Mouse (Mus musculus) kidney, postnatal 0 days (tissue): ENCODE data around the gene Cfap61. TPM values are rescaled to one million over a fixed set of nuclear protein-coding genes. Genes with fewer than 3 reads are reported as not detected.

Experiments
- ATAC-seq: fragments of 200-750 bp; cut with Nextera tagmentation; replicated peaks from 2 replicates; pipeline ENCODE4 v1.8.0; 2017; ENCODE audit warnings: low read depth, moderate number of reproducible peaks, moderate TSS enrichment, moderate library complexity; ENCODE audit not compliant: low FRiP score
- DNase-seq: peaks from one replicate; pipeline ENCODE4 v3.0.0-alpha.2; 2016; ENCODE audit warnings: low spot score
- H3K27ac ChIP-seq: fragments of 300-500 bp; sonication (generic); 2 replicates; pipeline ENCODE4 v1.5.1; 2014; ENCODE audit warnings: mild to moderate bottlenecking
- H3K27me3 ChIP-seq: fragments of 300-500 bp; sonication (generic); 2 replicates; pipeline ENCODE4 v1.6.1; 2014; ENCODE audit warnings: low read length, mixed read lengths; ENCODE audit not compliant: insufficient read depth
- H3K36me3 ChIP-seq: fragments of 300-500 bp; sonication (generic); 2 replicates; pipeline ENCODE4 v1.6.1; 2014; ENCODE audit warnings: low read length, mixed read lengths; ENCODE audit not compliant: insufficient read depth
- H3K4me1 ChIP-seq: fragments of 300-500 bp; sonication (generic); replicated peaks from 2 replicates; pipeline ENCODE4 v1.6.1; 2014; ENCODE audit warnings: antibody characterized with exemption, low read length, mixed read lengths; ENCODE audit not compliant: insufficient read depth
- H3K4me2 ChIP-seq: fragments of 300-500 bp; sonication (generic); 2 replicates; pipeline ENCODE4 v1.6.1; 2014; ENCODE audit warnings: mild to moderate bottlenecking, low read length, moderate library complexity, mixed read lengths
- H3K4me3 ChIP-seq: fragments of 300-500 bp; sonication (generic); replicated peaks from 2 replicates; pipeline ENCODE4 v1.5.1; 2014; ENCODE audit warnings: low read depth, low read length
- H3K9ac ChIP-seq: fragments of 300-500 bp; sonication (generic); 2 replicates; pipeline ENCODE4 v1.6.1; 2014; ENCODE audit warnings: low read depth, low read length
- H3K9me3 ChIP-seq: fragments of 300-500 bp; sonication (generic); replicated peaks from 2 replicates; pipeline ENCODE4 v1.6.1; 2016; ENCODE audit warnings: low read length, inconsistent platforms, mixed read lengths
- CTCF ChIP-seq: IDR thresholded peaks from 2 replicates; pipeline ENCODE4 v1.5.1; 2016; ENCODE audit warnings: antibody characterized with exemption, low read depth, mild to moderate bottlenecking, moderate library complexity
- WGBS: fragments of 180-500 bp; shearing (Covaris S2); extraction: QIAGEN DNeasy Blood & Tissue Kit; methylation state at CpG from one replicate; pipeline ENCODE4 v1.1.7; 2014; 5-methylcytosine and 5-hydroxymethylcytosine counted together
- polyA plus RNA-seq: library from polyadenylated mRNA; unstranded; fragments of >200 nt; fragmentation: Nextera tagmentation; extraction: Ambion mirVana; gene quantifications from 2 replicates; pipeline ENCODE4 v1.2.1, GENCODE M21; 2015

Cfap61 gene
- polyA plus RNA-seq, 1 experiment from 2014 or later: 0.32 TPM

GRCm38 (mm10) chr2:146224141-146224540, 289.6 kb downstream of the Cfap61 start:
- H3K36me3 ChIP-seq: no peaks in the 10 kb centered on the region
- no peaks in the 10 kb centered on the region for H3K9me3 ChIP-seq
- WGBS: 9% methylated on average over 7 of the region's 7 CpGs
- no peak overlapping the region for H3K4me3 ChIP-seq
- no peak overlapping the region for H3K9ac ChIP-seq
- peaks cover 24% of the 10 kb centered on the region for H3K4me1 ChIP-seq
- H3K4me2 ChIP-seq: no peak overlapping the region
- H3K27ac ChIP-seq: no peak overlapping the region
- H3K27me3 ChIP-seq: peaks cover 78% of the 10 kb centered on the region
- no peak for DNase-seq
- no peak for TF ChIP-seq CTCF
- ATAC-seq: no peak

- Histone ChIP-seq H3K4me2 (no peak overlapping the region), H3K9me3 (no peaks in the 10 kb centered on the region), H3K27me3 (peaks cover 64% of the 10 kb centered on the region), H3K27ac (no peak overlapping the region), H3K4me1 (peaks cover 24% of the 10 kb centered on the region), H3K9ac (no peak overlapping the region), H3K36me3 (no peaks in the 10 kb centered on the region), H3K4me3 (no peak overlapping the region)
- DNase-seq (no peak), ATAC-seq (no peak)
- WGBS: 9% methylated on average over 6 of the region's 6 CpGs
- TF ChIP-seq CTCF: no peak
These were observed 291.2 kb downstream of the Cfap61 start for GRCm38 (mm10) chr2:146225818-146226217.

GRCm38 (mm10) chr2:146226484-146226883, 291.9 kb downstream of the Cfap61 start:
- no peak overlapping the region for H3K4me2 ChIP-seq
- H3K27me3 ChIP-seq: peaks cover 58% of the 10 kb centered on the region
- no peak overlapping the region for H3K9ac ChIP-seq
- TF ChIP-seq CTCF: no peak
- ATAC-seq (no peak), DNase-seq (peak; percentile 82)
- peaks cover 20% of the 10 kb centered on the region for H3K4me1 ChIP-seq
- H3K4me3 ChIP-seq: no peak overlapping the region
- H3K36me3 ChIP-seq: no peaks in the 10 kb centered on the region
- no peak overlapping the region for H3K27ac ChIP-seq
- 2% methylated on average over 9 of the region's 9 CpGs for WGBS
- H3K9me3 ChIP-seq: no peaks in the 10 kb centered on the region

- H3K27me3 ChIP-seq: peaks cover 48% of the 10 kb centered on the region
These were observed 293.1 kb downstream of the Cfap61 start for GRCm38 (mm10) chr2:146227646-146228045.

GRCm38 (mm10) chr2:146228435-146228834, 293.9 kb downstream of the Cfap61 start:
- WGBS: 71% methylated on average over 2 of the region's 2 CpGs
- no peak for TF ChIP-seq CTCF
- ATAC-seq: no peak

More at GRCm38 (mm10) chr2:146227646-146228045, 293.1 kb downstream of the Cfap61 start:
- Histone ChIP-seq H3K9me3 (no peaks in the 10 kb centered on the region), H3K4me1 (peaks cover 8% of the 10 kb centered on the region), H3K4me3 (no peak overlapping the region), H3K27ac (no peak overlapping the region), H3K4me2 (no peak overlapping the region), H3K9ac (no peak overlapping the region), H3K36me3 (no peaks in the 10 kb centered on the region)
- ATAC-seq (no peak), DNase-seq (no peak)
- 66% methylated on average over 3 of the region's 3 CpGs for WGBS
- no peak for TF ChIP-seq CTCF

GRCm38 (mm10) chr2:146231485-146231884, 296.9 kb downstream of the Cfap61 start:
- no peak for ATAC-seq
- H3K9me3 ChIP-seq: no peaks in the 10 kb centered on the region
- no peak overlapping the region for H3K4me3 ChIP-seq
- no peak overlapping the region for H3K9ac ChIP-seq
- H3K27me3 ChIP-seq: peaks cover 15% of the 10 kb centered on the region
- H3K27ac ChIP-seq: no peak overlapping the region
- no peaks in the 10 kb centered on the region for H3K4me1 ChIP-seq
- H3K4me2 ChIP-seq: no peak overlapping the region
- DNase-seq: no peak
- no peak for TF ChIP-seq CTCF
- WGBS: 91% methylated on average over 2 of the region's 2 CpGs
- no peaks in the 10 kb centered on the region for H3K36me3 ChIP-seq

More at GRCm38 (mm10) chr2:146228435-146228834, 293.9 kb downstream of the Cfap61 start:
- Histone ChIP-seq H3K27me3 (peaks cover 40% of the 10 kb centered on the region), H3K9ac (no peak overlapping the region), H3K9me3 (no peaks in the 10 kb centered on the region), H3K4me3 (no peak overlapping the region), H3K4me2 (no peak overlapping the region), H3K4me1 (peaks cover under 1% of the 10 kb centered on the region; the same call in 1 of the 2 replicates), H3K27ac (no peak overlapping the region), H3K36me3 (no peaks in the 10 kb centered on the region)
- no peak for DNase-seq

GRCm38 (mm10) chr2:146239196-146239747, 304.7 kb downstream of the Cfap61 start:
- WGBS: 90% methylated on average over 4 of the region's 4 CpGs
- H3K27me3 ChIP-seq: no peaks in the 10 kb centered on the region
- no peaks in the 10 kb centered on the region for H3K4me1 ChIP-seq
- H3K36me3 ChIP-seq: no peaks in the 10 kb centered on the region
- no peak overlapping the region for H3K9ac ChIP-seq
- DNase-seq (no peak), ATAC-seq (no peak)
- TF ChIP-seq CTCF: no peak
- no peaks in the 10 kb centered on the region for H3K9me3 ChIP-seq
- H3K4me2 ChIP-seq: no peak overlapping the region
- no peak overlapping the region for H3K27ac ChIP-seq
- H3K4me3 ChIP-seq: no peak overlapping the region
